Mouse (Mus musculus) spleen, adult 12 weeks (tissue): ENCODE results near the gene 1600012H06Rik.
"Not testable (repeated sequence)": the region's sequence is repeated elsewhere in the genome, so short reads cannot be mapped to it uniquely, and the experiment has no call there.

Experiments used
- DNase-seq: peaks from one replicate; pipeline ENCODE4 v3.0.0; 2022; ENCODE audit warnings: low spot score

The 1600012H06Rik gene

GRCm38 (mm10) chr17:14943009-14943728 is at the start of gene 1600012H06Rik, which contains the start of gene Wdr27:
Gene 1600012H06Rik, plus strand, starts transcription at chr17:14943184.
Gene Wdr27, minus strand, starts transcription at chr17:14943158.
- DNase-seq, result peak; percentile 94

- DNase-seq, result not testable (repeated sequence)
Observed at GRCm38 (mm10) chr17:14895058-14895457, 47.9 kb upstream of the 1600012H06Rik start.

GRCm38 (mm10) chr17:14898972-14899371 is 44.0 kb upstream of the 1600012H06Rik start:
- no peak for DNase-seq

- DNase-seq, result no peak
Observed at GRCm38 (mm10) chr17:14903212-14903611, 39.8 kb upstream of the 1600012H06Rik start.

GRCm38 (mm10) chr17:14904206-14904605 is 38.8 kb upstream of the 1600012H06Rik start:
- no peak for DNase-seq

GRCm38 (mm10) chr17:14904637-14905265 is 38.2 kb upstream of the 1600012H06Rik start:
- DNase-seq, result no peak

- DNase-seq, result no peak
Observed at GRCm38 (mm10) chr17:14906611-14907010, 36.4 kb upstream of the 1600012H06Rik start.

- no peak for DNase-seq
Observed at GRCm38 (mm10) chr17:14907136-14907535, 35.8 kb upstream of the 1600012H06Rik start.

GRCm38 (mm10) chr17:14909331-14909730 is 33.7 kb upstream of the 1600012H06Rik start:
- no peak for DNase-seq

GRCm38 (mm10) chr17:14910771-14911170 is 32.2 kb upstream of the 1600012H06Rik start:
- DNase-seq, result no peak

- no peak for DNase-seq
Observed at GRCm38 (mm10) chr17:14912420-14912819, 30.6 kb upstream of the 1600012H06Rik start.

GRCm38 (mm10) chr17:14912981-14913380 is 30.0 kb upstream of the 1600012H06Rik start:
- no peak for DNase-seq

GRCm38 (mm10) chr17:14914401-14914800 is 28.6 kb upstream of the 1600012H06Rik start:
- DNase-seq, result no peak

GRCm38 (mm10) chr17:14917866-14918265 is 25.1 kb upstream of the 1600012H06Rik start:
- no peak for DNase-seq

GRCm38 (mm10) chr17:14921582-14921981 is 21.4 kb upstream of the 1600012H06Rik start:
- DNase-seq, result no peak

GRCm38 (mm10) chr17:14927644-14928218 is 15.3 kb upstream of the 1600012H06Rik start:
- no peak for DNase-seq

GRCm38 (mm10) chr17:14928631-14929030 is 14.4 kb upstream of the 1600012H06Rik start:
- DNase-seq, result no peak

GRCm38 (mm10) chr17:14930697-14931096 is 12.3 kb upstream of the 1600012H06Rik start:
- no peak for DNase-seq

- DNase-seq, result no peak
Observed at GRCm38 (mm10) chr17:14931469-14931868, 11.5 kb upstream of the 1600012H06Rik start.

GRCm38 (mm10) chr17:14935280-14935679 is 7.7 kb upstream of the 1600012H06Rik start:
- not testable (repeated sequence) for DNase-seq

- DNase-seq, result no peak
Observed at GRCm38 (mm10) chr17:14935841-14936605, 7.0 kb upstream of the 1600012H06Rik start.

GRCm38 (mm10) chr17:14942181-14942580 is 803 bp upstream of the 1600012H06Rik start:
- not testable (repeated sequence) for DNase-seq
